Mouse (Mus musculus) heart, adult 2 months (tissue): ENCODE results near the gene Olfml3.

ENCODE experiments used
- CTCF ChIP-seq: fragments of 200-600 bp; IDR thresholded peaks from 2 replicates; pipeline ENCODE4 v1.8.1; 2022; ENCODE audit warnings: antibody characterized with exemption, mild to moderate bottlenecking, moderate library complexity
- EP300 ChIP-seq: fragments of 200-500 bp; IDR thresholded peaks from 2 replicates; pipeline ENCODE4 v1.6.1; 2011; ENCODE audit warnings: low read depth, low read length, control low read depth; ENCODE audit not compliant: insufficient read depth
- POLR2A ChIP-seq: fragments of 200-500 bp; IDR thresholded peaks from 2 replicates; pipeline ENCODE4 v1.6.1; 2011; ENCODE audit warnings: mild to moderate bottlenecking, low read depth, low read length, control low read depth; ENCODE audit not compliant: insufficient read depth

DNA sequence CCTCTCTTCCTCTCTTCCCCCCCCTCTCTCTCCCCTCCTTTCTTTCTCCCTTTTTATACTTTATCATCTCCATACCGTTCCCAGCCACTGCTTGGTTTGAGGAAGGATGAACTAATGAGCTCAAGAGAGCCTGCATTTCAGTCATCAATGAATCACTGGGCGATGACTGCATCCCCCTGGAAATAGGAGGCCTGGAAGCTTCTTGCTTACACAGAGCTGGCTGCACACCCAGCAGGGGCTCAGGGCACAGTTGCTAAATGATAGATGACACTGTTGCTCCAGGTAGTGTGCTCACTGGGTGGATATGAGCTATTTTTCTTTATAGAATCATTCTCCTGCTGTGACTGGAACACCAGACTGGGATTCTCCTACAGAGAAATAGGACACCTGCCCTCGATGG, 42.2 kb downstream of the Olfml3 start:
- TF ChIP-seq CTCF = no peak
- no peak for TF ChIP-seq EP300
- TF ChIP-seq POLR2A = no peak
